Mouse (Mus musculus) embryo, embryonic 9.5 days (tissue): Measurements from ENCODE around the gene Zmiz1.

Source experiments
- DNase-seq: peaks from one replicate; pipeline ENCODE4 v3.0.0-alpha.2; 2017; ENCODE audit errors: extremely low spot score

Gene Zmiz1

DNA sequence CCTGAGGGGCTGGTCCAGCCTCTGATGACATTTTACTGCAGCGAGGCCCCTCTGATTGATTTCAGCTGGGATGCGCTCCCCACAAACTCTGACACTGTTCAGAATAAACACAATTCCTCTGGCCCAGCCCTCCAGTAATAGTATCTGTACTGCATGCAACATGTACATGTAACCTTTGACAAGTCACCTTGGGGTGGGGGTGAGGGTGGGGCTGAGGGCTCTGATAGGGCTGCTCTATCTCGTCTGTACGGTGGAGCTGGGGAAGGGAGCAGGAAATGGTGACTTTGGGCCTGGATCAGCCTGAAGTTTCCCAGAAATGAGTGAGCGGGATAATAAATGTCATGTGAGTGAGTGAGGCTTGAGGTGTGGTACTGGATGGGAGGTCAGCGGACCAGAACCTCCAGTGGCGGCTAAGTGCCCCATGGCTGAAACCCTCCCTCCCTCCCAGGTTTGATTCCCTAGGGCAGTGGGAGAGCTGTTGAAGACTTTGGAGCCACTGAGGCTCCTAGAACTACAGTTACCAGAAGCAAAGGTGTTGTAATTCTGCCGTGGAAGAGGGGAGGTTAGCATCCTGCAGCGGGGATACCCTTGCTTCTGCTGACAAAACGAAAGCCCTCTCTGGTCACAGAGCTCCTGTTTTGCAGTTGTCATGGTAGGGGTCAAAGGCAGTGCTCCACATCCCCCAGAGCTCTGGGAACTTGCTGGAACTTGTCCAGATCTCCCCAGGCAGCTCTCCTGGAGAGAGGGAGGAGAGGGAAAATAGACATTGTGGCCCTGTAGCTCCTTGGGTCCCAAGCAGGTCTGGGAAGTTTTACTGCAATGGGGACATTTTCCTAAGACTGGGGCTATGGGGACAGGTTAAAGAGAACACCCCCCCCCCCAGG lies 153.1 kb downstream of the Zmiz1 start:
- no peak for DNase-seq

DNA sequence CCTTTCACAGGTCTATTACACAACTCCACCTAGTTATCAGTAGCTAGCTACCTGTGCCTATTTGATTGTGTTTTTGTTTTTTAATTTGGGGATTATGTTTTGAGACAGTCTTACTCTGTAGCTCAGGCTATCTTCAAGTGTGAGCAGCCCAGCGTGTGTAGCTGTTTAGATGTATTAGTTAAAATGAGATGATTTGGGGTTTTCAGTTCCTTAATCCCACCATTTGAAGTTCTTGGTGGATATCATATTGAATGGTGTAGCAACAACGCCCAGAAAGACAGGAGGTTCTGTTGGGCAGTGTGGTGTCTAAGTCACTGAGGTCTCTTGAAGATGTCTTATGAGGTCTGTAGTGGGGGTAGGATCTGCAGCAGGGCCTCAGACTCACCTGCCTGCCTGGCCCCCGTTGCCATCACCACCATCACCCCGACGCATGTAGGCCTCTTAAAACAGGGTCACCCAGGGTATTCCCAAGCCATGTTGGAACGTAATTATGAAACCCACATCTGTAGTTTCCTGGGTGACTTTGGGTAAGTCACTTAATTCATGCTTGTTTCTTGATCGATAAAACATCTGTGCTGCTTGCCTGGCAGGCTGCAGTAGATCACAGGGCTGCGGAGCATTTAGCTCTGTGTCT lies 155.1 kb downstream of the Zmiz1 start:
- DNase-seq: no peak

DNA sequence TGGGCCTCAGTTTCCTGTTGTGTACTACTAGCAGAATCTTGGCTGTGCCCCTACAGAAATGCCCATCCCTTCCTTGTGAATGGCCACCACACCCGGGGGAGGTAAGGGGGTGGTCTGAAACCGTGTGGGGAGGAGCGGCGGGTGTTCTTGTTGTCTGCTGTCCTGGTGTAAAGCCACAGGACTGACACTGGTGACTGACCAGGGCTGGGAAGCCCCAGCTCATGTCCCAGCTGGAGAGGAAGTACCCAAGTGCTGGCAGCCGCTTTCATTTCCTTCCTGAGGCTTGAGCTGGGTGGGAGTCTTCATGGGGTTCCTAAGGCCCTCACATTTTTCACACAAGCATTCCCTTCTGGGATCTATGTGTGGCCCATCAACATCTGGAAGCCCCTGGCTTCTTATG lies 155.7 kb downstream of the Zmiz1 start:
- no peak for DNase-seq

DNA sequence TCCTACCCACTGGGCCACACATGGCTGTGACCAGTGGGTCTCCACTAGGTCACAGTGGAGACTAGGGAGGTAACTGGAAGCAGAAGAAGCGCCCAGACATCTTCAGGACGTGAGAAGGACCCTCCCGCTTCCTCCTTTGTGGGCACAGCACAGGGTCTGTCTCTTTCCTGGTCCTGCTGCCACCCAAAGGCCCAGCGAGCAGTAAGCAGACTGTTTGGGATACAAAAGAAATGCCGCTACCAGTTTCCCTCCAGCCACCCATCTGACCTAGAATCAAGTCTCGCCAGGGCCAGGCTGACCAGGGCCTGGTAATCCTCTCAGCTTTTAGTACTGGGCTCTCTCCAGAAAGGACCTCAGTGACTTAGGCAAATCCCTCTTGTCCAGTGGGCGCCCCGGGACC lies 156.6 kb downstream of the Zmiz1 start:
- DNase-seq: no peak

DNA sequence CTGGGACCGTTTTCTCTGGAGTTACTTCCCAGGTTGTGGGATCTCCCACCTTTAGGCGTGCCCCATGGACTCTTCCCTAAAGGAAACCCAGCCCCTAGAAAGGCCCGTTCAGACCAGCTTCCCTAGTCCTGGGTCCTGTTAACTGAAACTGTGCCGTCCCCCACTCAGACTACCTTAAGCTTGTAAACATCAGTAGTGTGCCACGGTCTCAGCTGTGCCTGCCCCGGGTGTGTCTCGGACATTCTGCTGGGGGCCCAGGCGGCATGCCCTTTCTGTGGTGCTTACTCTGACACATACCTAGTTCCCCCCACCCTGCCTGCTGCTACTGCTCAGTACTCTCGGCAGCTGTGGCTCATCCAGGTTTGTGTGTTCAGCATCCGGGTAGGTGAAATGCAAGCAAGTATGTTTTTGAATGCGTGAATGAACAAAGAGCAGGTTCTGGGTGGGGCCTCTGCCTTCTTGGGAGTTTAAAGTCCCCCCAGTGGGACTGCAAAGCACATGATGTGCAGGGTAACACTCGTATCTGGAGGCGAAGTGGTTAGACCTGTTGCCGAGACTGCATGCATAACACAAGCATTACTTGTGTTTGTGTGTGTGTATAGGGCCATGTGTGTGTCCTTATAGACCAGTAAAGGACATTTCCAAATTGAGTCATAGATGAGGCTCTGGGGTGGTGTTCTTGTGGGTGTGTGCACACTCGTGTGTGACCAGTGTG lies 157.2 kb downstream of the Zmiz1 start:
- DNase-seq: no peak

DNA sequence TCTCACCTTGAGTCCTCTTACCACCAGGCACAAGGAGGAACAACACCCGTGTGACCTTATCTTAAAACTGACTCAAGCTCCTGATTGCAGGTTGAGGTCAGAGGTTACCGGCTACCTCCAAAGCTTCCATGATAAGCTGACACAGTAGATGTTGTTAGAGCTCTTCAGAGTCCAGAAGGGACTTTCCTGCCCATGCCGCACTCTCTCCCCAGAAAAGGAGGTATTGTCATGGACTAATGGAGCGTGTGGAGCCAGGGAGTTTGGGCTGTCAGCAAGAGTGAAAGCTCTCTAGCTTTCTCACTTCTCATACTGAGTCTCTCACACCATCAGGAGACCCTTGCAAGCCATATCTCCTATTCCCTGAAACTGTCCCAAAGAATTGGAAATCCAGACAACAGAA lies 158.3 kb downstream of the Zmiz1 start:
- DNase-seq: no peak

DNA sequence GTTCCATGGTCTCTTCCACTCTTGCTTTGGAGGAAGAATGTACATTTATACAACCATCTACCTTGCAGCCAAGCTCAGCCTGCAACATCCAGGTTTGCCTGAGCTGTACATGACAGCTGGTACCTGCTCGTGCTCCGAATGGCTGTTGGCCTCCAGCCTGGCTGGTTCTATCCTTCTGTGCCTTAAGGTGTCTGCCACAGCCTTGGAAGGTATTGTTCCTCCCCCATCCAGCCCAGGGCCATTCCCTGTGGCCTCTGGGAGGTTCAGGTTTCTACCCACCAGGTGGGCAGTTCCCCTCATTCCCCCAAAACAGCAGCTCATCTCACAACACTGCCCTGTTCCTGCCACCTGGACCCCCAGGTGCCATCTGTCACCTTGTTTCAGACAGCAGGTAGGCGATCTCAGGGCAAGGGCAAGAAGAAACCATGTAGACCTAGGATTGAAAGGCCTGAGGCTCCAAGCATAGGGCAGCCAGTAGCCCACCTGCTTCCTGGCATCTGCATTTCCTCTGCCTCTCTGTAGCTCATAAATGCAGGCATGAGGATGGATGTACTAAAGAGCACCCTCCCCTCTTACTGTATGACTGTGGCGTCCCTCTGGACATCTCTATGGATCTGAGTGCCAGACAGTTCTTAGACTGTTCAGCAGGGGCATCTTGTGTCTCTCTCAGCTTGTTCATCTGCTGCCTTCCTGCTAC lies 160.2 kb downstream of the Zmiz1 start:
- no peak for DNase-seq

DNA sequence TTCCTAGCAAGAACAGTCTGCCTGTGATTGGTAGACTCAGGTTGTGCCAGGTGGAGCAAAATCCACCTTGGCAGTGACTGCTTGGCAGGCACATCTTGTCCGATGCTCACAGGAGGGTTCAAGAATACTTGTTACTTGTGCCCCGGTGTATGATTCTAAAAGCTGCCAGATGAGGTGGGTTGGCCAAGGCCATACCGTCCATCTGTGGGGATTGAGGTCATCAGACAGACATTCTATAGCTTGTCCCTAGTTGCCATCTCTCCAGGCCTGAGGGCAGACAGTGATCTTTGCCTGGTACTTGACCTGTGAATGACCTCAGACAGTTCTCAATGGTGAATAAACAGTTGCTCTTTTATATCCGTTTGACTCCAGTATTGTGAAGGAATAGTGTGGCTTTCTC lies 161.8 kb downstream of the Zmiz1 start:
- DNase-seq: peak; percentile 22

DNA sequence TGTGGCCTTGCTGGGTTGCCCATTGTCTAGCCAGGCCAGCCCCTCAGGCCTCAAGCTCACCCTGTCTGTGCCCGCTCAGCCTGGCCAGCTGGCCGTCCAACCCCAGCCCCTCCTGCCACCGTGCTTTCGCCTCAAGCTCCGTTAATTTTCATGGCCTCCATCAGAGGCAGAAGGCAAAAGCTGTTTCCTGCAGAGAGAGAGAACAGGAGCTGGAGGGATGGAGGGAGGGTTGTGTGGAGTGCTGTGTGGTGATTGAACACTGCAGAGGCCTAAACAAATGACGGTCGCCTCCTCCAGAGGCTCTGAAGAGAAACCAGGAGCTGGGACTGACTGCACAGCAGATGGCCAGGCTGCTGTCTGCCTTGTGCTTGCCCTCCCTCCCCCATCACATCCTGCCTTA lies 164.7 kb downstream of the Zmiz1 start:
- DNase-seq: no peak

DNA sequence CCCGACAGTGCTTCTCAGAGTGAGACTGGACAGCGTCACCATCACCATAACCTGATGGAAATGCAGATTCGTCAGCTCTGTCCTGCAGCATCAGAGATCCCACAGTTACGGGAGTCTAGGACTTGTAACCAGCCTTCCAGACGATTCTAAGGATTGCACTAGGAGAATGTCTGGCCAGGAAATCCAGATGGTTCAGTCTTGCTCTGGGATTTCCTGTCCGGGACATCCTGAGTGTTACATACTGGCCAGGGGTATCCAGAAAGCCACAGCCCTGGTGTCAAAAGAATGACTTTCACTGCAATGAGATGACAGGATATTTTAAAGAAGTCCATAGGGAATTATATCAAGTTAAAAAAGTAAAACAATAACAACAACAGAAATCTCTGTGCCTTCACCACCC lies 165.7 kb downstream of the Zmiz1 start:
- no peak for DNase-seq

DNA sequence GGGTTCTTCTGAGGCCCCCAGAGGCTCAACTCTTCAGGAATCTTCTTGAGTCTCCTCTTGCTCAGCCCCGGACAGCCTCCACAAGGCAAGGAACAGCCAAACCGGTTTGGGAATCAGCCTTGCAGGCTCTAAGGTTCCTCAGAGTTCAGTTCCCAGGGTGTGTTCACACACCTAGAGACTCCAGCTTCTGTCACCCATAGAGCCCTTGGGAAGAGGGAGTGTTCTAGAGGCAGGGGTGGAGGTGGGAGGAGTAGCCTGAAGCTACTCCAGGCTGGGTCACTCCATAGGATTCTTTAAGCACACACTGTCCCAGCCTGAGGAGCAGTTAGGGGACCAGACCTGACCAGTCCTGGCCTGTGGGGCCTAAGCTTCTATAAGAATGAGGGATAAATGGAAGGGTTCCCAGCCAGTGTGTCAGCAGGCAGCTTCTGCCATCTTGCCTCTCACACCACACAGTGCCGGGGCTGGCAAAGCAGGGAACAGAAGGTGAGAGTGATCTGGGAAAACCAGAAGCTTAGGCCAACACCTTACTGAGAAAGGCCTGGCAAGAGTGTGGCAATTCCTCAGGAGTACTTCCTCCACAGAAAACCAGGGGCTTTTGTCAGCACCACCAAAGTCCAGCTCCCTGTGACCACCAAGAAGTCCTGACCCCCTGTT lies 168.7 kb downstream of the Zmiz1 start:
- no peak for DNase-seq

DNA sequence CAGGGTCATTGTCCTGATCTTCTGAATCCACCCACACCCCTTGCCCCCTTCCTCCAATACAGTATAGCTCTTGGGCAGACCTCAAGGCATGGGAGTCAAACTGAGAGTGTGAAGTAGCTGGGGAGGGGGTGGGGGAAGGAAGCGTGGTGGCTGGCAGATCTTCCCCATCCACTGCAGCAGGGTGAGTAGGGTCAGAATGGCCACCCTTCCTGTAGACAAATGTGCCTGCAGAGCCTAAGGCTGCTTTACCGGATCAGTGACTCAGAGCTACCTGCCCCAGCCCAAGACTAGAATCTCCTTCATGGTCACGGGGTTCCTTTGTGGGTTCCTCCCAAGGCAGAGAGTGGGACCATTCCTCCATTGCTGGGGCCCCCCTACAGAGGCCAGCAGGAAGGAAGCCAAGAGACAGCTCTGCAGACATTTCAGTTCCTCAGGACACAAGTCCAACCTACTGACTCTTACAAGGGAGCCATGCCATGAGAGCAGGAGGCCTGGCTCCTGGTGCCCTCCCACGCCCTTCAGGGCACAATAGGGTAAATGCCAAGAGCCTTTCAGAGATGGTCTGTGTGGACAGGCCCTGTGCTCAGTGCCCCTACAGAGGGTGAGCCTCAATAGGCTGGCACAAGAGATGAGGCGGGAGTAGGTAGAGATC lies 169.6 kb downstream of the Zmiz1 start:
- no peak for DNase-seq

DNA sequence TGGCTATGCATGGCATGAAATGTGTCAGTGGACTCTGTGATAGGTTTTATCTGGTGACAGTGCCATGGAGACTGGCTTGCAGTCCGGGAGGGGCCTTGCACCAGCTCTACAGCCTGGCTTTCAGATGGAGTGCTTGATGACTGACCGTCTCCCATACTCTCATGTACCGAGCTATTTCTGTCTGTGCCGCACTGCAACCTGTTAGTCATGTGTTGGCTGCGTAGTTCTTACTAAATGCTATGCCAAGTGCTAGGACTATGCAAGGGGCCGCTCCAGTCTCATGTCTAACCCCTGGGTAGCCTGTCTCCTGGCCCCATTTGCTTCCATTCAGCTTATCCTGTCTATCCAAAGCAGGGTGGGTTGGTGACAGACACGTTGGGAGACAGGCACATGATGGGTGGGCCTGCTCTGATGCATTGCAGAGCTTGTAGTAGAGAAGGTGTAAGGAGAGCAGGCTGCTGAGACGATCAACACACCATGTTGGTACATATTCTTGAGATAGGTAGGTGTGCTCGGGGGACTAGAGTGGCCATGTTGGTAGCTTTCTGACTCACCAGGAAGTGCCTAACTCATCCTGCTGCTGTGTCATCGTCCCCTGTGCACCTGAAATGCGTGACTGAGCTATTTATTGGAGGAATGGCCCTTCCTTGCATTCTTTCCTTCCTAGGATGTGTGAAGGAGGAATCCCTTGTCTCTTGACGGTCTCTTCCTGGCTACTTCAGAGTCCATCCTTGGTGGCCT lies 171.1 kb downstream of the Zmiz1 start:
- no peak for DNase-seq

DNA sequence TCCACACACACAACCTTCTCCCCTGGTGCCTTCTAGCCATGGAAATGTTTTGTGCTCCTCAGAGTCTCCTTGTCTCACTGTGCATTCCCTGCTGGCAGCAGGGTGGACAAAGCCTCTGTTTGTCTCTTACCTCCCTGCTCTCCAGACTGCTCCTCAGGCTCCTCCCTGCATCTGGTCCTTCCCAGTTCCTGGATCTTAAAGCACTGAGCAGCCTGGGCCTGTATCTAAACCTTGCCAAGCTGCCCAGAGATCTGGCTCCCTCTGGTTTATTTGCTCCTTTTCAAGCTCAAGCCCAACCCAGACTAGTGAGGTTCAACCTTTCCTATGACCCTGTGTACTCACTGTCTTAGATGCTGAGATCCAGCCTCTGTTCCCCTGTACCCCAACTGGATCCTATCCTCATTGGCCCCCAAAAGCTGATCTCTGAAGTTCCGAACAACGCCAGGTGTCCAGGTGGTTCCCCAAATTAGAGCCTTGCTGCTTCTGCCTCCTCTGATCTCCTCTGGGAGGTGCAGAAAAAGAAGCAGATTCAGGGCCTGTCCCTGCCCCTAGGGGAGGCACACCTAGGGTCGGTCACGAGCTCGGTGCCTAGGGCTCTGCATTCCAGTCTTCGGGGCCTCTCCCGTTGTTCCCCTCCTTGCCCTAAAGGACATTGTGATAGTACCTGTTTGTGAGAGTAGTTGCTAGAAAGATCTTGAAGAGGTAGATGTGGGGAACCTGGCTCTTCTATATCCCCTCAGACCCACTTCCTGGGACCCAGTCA lies 171.8 kb downstream of the Zmiz1 start:
- DNase-seq: no peak

DNA sequence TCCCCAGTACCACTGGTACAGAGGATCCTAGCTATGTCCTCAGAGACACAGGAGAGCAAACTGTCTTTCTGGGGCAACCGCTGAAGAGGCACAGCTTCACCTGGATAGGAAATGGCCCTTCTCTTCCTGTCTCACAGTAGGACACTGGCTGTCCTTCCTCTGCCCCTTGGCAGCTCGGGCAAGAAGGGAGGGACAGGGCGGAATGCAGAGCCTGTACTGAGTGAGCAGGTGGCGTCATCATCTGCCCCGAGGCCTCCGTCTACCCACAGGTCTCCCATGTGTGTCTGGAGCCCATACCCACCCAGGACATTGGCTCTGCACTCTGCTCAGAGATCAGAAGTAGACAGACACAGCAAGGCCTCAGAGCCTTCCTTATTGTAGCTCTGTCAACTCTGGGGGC lies 172.5 kb downstream of the Zmiz1 start:
- DNase-seq: no peak

DNA sequence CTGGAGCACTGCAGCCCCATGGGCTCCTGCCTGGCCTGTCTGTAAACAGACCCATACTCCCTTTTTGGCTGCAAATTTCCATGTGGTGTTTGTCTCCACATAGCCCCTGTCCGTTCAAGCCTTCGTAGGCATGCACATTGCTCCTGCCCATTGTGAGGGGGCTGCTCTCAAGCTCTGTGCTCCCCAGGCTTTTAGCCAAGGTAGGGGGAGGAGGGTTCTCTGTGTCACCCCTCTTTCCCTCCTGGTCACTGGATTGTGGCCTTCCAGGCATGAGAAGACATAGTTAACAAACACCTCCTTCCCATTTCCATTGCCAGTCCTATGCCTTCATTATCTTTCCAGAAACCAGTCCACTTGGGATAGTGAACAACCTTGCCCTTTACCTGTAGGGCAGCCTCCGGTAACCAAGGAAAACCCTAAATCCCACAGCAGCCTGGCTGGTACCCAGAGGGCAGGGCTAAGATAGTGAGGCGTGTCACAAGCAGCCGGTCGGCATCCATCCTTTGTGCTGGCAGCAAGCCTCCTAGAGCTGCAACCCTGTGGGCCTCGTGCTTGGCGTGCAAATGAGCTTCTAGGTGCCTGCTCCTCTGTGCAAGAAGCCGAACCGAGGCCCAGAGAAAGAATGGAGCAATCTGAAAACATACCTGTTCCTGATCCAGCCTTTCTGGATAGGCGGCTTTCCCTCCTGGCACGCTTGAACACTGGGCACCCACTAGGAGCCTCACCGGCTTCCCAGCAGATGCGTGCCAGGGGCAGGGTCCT lies 174.7 kb downstream of the Zmiz1 start:
- no peak for DNase-seq

DNA sequence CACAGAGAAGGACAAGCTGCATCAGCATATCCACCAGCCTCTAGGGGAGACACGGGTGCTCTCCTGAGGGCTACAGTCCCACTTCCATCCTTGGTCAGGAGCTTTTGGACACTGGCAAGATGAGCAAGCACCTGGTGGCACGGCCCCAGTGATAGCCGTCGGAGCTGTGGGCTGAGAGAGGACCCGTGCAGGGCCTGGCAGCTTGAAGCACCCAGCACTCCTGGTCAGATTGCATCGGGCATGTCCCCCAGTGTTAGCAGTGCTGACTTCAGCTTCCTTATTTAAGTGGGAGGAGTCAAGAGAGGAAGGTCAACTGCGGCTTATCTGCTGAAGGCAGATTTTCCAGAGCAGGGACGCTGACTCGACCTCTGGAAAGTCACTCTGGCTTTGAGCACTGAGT lies 175.3 kb downstream of the Zmiz1 start:
- DNase-seq: no peak

DNA sequence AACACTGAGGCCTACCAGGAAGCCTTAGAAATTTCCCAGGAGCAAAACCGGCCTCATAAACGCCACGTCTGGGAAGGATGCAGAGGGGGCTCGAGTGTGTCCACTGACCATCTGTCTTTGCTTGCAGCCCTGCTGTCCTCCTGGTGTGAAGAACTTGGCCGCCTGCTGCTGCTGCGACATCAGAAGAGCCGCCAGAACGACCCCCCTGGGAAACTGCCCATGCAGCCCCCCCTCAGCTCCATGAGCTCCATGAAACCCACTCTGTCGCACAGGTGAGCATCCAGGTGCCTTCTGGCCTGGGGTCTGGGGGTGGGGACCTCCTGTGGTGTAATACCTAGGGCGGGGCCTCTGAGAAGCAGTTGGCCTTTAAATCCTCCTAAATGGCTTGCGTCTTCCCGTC lies 176.8 kb downstream of the Zmiz1 start:
- DNase-seq: no peak

DNA sequence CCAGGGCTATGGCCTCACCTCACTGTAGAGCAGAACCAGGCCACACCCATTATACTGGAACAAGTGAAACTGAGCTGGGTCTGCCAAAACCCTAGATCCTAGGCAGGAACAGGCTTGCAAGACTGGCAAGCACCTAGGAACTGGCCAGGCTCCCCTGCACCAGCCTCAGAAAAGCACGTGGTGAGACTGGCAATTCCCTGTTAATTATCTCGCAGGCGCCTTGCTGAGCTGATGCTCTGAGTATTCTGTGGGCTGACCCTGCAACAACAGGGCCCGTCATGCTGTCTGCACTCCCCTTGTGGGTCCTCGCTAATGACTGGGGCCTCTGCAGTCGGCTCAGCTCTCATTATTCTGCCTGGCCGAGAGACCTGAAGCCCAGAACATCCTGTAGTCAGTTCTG lies 177.3 kb downstream of the Zmiz1 start:
- no peak for DNase-seq
